Mouse (Mus musculus): ENCODE data around the gene Atg9b.

DNA sequence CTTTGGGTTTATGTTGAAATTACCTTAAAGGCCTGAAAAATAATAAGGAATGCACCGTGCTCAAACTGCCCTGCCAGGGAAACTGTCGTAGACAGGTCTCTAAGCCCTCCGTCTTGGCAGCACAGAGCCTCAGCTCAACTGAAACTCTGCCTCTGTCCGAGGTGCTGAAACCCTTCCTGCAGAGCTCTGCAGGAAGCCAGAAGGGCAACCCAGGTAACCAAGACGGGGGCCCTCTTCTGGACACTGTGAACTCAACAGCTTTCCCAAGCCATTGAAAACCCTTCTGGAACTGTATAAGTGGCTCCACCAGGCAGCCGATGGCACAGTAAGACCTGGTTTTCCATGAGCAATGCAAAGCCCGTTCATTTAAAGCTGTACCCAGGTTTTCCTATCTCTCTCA lies 34.5 kb downstream of the Atg9b start:
- TF ChIP-seq CTCF (IDR thresholded peaks at IDR 0.05; ENCODE audit: low read depth) (peak; percentile 65), EP300 (IDR thresholded peaks at IDR 0.05; ENCODE audit: low read depth) (no peak)

Measured in liver, postnatal 0 days (tissue).